21 mouse cellular contexts compared by ENCODE assay signal in genomic region chr16:4502568-4502967, GRCm38 (mm10). TPM values are rescaled to one million over a fixed set of nuclear protein-coding genes. Genes with fewer than 3 reads are reported as not detected.
A peak's percentile ranks its signal among the peaks of the same experiment; 100 is the strongest.
DNase-seq lines count a peak whose midpoint lies in the region; ATAC-seq and TF ChIP-seq lines count a peak whose summit lies in the region.
"Had no signal": no experiment of that assay in that cellular context is flagged by ENCODE, and none has a peak within 500 bp of the region (broad histone marks: within the 10 kb centered on the region; RNA-seq: fewer than 3 reads in every experiment).

No protein-coding gene starts in this region.

- H3K9ac ChIP-seq in heart, embryonic 15.5 days = no peak overlapping the region
- H3K9ac ChIP-seq: embryonic facial prominence, embryonic 12.5 days; forebrain, embryonic 13.5 days; forebrain, embryonic 15.5 days; forebrain, postnatal 0 days had no signal

- H3K36me3 ChIP-seq in heart, embryonic 15.5 days = no peaks in the 10 kb centered on the region
- H3K36me3 ChIP-seq: embryonic facial prominence, embryonic 10.5 days; embryonic facial prominence, embryonic 12.5 days; forebrain, embryonic 15.5 days; G1E had no signal

- intact Hi-C loops in gastrocnemius, adult 2 months (cut with DNase I) = no loop called here

- peak overlapping the region; percentile 17 for H3K4me3 ChIP-seq in gastrocnemius, adult 2 months
- no peak overlapping the region for H3K4me3 ChIP-seq in heart, embryonic 15.5 days
- no peak overlapping the region for H3K4me3 ChIP-seq in brown adipose tissue, adult 24 weeks (ENCODE audit: insufficient read depth, low read depth, low read length)
- H3K4me3 ChIP-seq: embryonic facial prominence, embryonic 10.5 days; embryonic facial prominence, embryonic 12.5 days; forebrain, embryonic 13.5 days; forebrain, embryonic 15.5 days had no signal

- DNase-seq in gastrocnemius, adult 2 months = no peak
- no peak for DNase-seq in gastrocnemius, postnatal 4 days (ENCODE audit: low spot score in 2 of 2)
- DNase-seq in heart, adult 9 months (ENCODE audit: low spot score in 2 of 2) = no peak
- DNase-seq in A20 (ENCODE audit: low read depth, low spot score) = peak; percentile 29
- no peak for DNase-seq in adrenal gland, adult 2 months
- DNase-seq: adrenal gland, postnatal 10 days; adrenal gland, postnatal 25 days; cerebellum, adult 11-12 months; cerebellum, adult 2 months; cerebellum, adult 9-10 months; cerebellum, postnatal 10 days; cerebellum, postnatal 25 days; forebrain, postnatal 0 days had no signal

- TF ChIP-seq CTCF in gastrocnemius, adult 2 months (IDR thresholded peaks at IDR 0.05) = no peak

- H3K4me2 ChIP-seq in heart, embryonic 15.5 days = no peak overlapping the region
- H3K4me2 ChIP-seq: embryonic facial prominence, embryonic 12.5 days; forebrain, embryonic 13.5 days; forebrain, embryonic 15.5 days had no signal

- H3K27ac ChIP-seq in gastrocnemius, adult 2 months = peak overlapping the region; percentile 87
- peak overlapping the region; percentile 86; the same call in 1 of the 2 replicates for H3K27ac ChIP-seq in heart, embryonic 15.5 days
- peak overlapping the region; percentile 94; the same call in 1 of the 2 replicates for H3K27ac ChIP-seq in brown adipose tissue, adult 24 weeks (replicated peaks; ENCODE audit: low read depth, low read length)
- H3K27ac ChIP-seq: embryonic facial prominence, embryonic 10.5 days; embryonic facial prominence, embryonic 12.5 days; forebrain, embryonic 13.5 days; forebrain, embryonic 15.5 days had no signal

- H3K27me3 ChIP-seq in heart, embryonic 15.5 days = no peaks in the 10 kb centered on the region
- H3K27me3 ChIP-seq: embryonic facial prominence, embryonic 12.5 days; forebrain, embryonic 13.5 days; forebrain, embryonic 15.5 days; Patski had no signal

- H3K9me3 ChIP-seq in heart, embryonic 15.5 days (replicated peaks) = no peaks in the 10 kb centered on the region
- H3K9me3 ChIP-seq: embryonic facial prominence, embryonic 10.5 days; embryonic facial prominence, embryonic 12.5 days; forebrain, embryonic 13.5 days; forebrain, embryonic 15.5 days; G1E had no signal

- no peak for ATAC-seq in heart, embryonic 15.5 days (replicated peaks; ENCODE audit: insufficient number of reproducible peaks, insufficient read depth, low FRiP score, low read depth)
- ATAC-seq: forebrain, embryonic 13.5 days; forebrain, embryonic 15.5 days; forebrain, postnatal 0 days; Patski had no signal

- peaks cover 68% of the 10 kb centered on the region for H3K4me1 ChIP-seq in heart, embryonic 15.5 days (replicated peaks)
- peaks cover 25% of the 10 kb centered on the region for H3K4me1 ChIP-seq in brown adipose tissue, adult 24 weeks (ENCODE audit: control insufficient read depth, insufficient read depth, insufficient read length, low read length)
- H3K4me1 ChIP-seq: embryonic facial prominence, embryonic 12.5 days; forebrain, embryonic 13.5 days; forebrain, embryonic 15.5 days had no signal

RNA-seq across cellular contexts. Expression of gene Srl, which starts 39.0 kb away (rescaled TPM):
- 1,000 to 10,000 TPM; 1,026 to 1,225 TPM for total RNA-seq in gastrocnemius, adult 2 months (2021)
- total RNA-seq in gastrocnemius, postnatal 4 days (2021) = 1,000 to 10,000 TPM; 1,069 to 1,086 TPM
- 227 and 253 TPM in 2 replicates for polyA plus RNA-seq in heart, embryonic 15.5 days (2015; fragmentation: Nextera tagmentation; extraction: Ambion mirVana)
- 17.3 and 26.8 TPM in 2 replicates for polyA plus RNA-seq in brown adipose tissue, adult 24 weeks (2012; ENCODE audit: insufficient read depth, insufficient read length, missing spikeins)
- 10 to 100 TPM in 1 of 2 experiments, 1 to 10 TPM in 1; 6.8 to 13.2 TPM for total RNA-seq in adrenal gland, adult 2 months (2021)
- 0.35 and 0.57 TPM in 2 replicates for polyA plus RNA-seq in adrenal gland, adult 2 months (2012; rRNA removed)

RNA-seq across cellular contexts. Expression of gene Tfap4, which starts 57.1 kb away (rescaled TPM):
- 1 to 10 TPM; 3.0 to 5.1 TPM for total RNA-seq in gastrocnemius, adult 2 months (2021)
- total RNA-seq in gastrocnemius, postnatal 4 days (2021) = 10 to 100 TPM; 10.5 to 11.6 TPM
- 5.6 and 7.1 TPM in 2 replicates for polyA plus RNA-seq in heart, embryonic 15.5 days (2015; fragmentation: Nextera tagmentation; extraction: Ambion mirVana)
- 3.2 and 3.3 TPM in 2 replicates for polyA plus RNA-seq in brown adipose tissue, adult 24 weeks (2012; ENCODE audit: insufficient read depth, insufficient read length, missing spikeins)
- 1 to 10 TPM; 3.8 to 6.7 TPM for total RNA-seq in adrenal gland, adult 2 months (2021)
- 3.6 and 4.0 TPM in 2 replicates for polyA plus RNA-seq in adrenal gland, adult 2 months (2012; rRNA removed)

Comparison
In these comparisons a context has a peak if more than half of its experiments do, and no peak if none do; other contexts are left out.
1. RNA of gene Srl, which starts 39.0 kb away (total RNA-seq): 1,026 to 1,225 TPM in gastrocnemius, adult 2 months and 1,069 to 1,086 TPM in gastrocnemius, postnatal 4 days; 6.8 to 13.2 TPM in adrenal gland, adult 2 months; every median in the first group is over 10 times any median in the second.
2. Peak in every context shown above with its lines, with median percentiles within 50 percentile points of each other: H3K27ac ChIP-seq.